Mouse (Mus musculus) liver, postnatal 0 days (tissue): ENCODE measurements around the gene Adgrl1. TPM values are rescaled to one million over a fixed set of nuclear protein-coding genes. Genes with fewer than 3 reads are reported as not detected.

ENCODE experiments used
- ATAC-seq: fragments of 200-750 bp; cut with Nextera tagmentation; 2 replicates; pipeline ENCODE4 v1.8.0; 2017; ENCODE audit warnings: mild to moderate bottlenecking, moderate library complexity
- DNase-seq: peaks from one replicate; pipeline ENCODE4 v3.0.0-alpha.2; 2016
- H3K27ac ChIP-seq: fragments of 300-500 bp; sonication (generic); 2 replicates; pipeline ENCODE4 v1.5.1; 2014; ENCODE audit warnings: antibody characterized with exemption, moderate library complexity, mild to moderate bottlenecking, low read depth
- H3K27me3 ChIP-seq: fragments of 300-500 bp; sonication (generic); 2 replicates; pipeline ENCODE4 v1.6.1; 2014; ENCODE audit warnings: low read length, control low read depth, mixed read lengths; ENCODE audit not compliant: insufficient read depth
- H3K36me3 ChIP-seq: fragments of 300-500 bp; sonication (generic); replicated peaks from 2 replicates; pipeline ENCODE4 v1.6.1; 2014; ENCODE audit warnings: mild to moderate bottlenecking, control low read depth, low read length, moderate library complexity, mixed read lengths; ENCODE audit not compliant: insufficient read depth
- H3K4me1 ChIP-seq: fragments of 300-500 bp; sonication (generic); 2 replicates; pipeline ENCODE4 v1.6.1; 2014; ENCODE audit warnings: antibody characterized with exemption, mild to moderate bottlenecking, control low read depth; ENCODE audit not compliant: insufficient read depth
- H3K4me2 ChIP-seq: fragments of 300-500 bp; sonication (generic); 2 replicates; pipeline ENCODE4 v1.6.1; 2014; ENCODE audit warnings: low read depth, mild to moderate bottlenecking, low read length, moderate library complexity, mixed read lengths
- H3K4me3 ChIP-seq: fragments of 300-500 bp; sonication (generic); 2 replicates; pipeline ENCODE4 v1.5.1; 2014; ENCODE audit warnings: low read depth, low read length
- H3K9ac ChIP-seq: fragments of 300-500 bp; sonication (generic); replicated peaks from 2 replicates; pipeline ENCODE4 v1.6.1; 2014; ENCODE audit warnings: mild to moderate bottlenecking, moderate library complexity
- H3K9me3 ChIP-seq: fragments of 300-500 bp; sonication (generic); 2 replicates; pipeline ENCODE4 v1.6.1; 2016; ENCODE audit warnings: mild to moderate bottlenecking, control low read depth, low read length, mixed read lengths
- CTCF ChIP-seq: sonication (generic); IDR thresholded peaks from 2 replicates; pipeline ENCODE4 v1.5.1; 2016; ENCODE audit warnings: antibody characterized with exemption, low read depth
- EP300 ChIP-seq: IDR thresholded peaks from 2 replicates; pipeline ENCODE4 v1.6.1; 2016; ENCODE audit warnings: antibody characterized with exemption, low read depth, mild to moderate bottlenecking
- WGBS: fragments of 180-500 bp; shearing (Covaris S2); extraction: QIAGEN DNeasy Blood & Tissue Kit; methylation state at CpG from one replicate; pipeline ENCODE4 v1.1.7; 2014; ENCODE audit not compliant: insufficient replicate concordance; 5-methylcytosine and 5-hydroxymethylcytosine counted together
- polyA plus RNA-seq: library from polyadenylated mRNA; unstranded; fragments of >200 nt; fragmentation: Nextera tagmentation; extraction: Ambion mirVana; gene quantifications from 2 replicates; pipeline ENCODE4 v1.2.1, GENCODE M21; 2015

Adgrl1 gene
- polyA plus RNA-seq, 1 experiment from 2014 or later = 0.96 TPM

DNA sequence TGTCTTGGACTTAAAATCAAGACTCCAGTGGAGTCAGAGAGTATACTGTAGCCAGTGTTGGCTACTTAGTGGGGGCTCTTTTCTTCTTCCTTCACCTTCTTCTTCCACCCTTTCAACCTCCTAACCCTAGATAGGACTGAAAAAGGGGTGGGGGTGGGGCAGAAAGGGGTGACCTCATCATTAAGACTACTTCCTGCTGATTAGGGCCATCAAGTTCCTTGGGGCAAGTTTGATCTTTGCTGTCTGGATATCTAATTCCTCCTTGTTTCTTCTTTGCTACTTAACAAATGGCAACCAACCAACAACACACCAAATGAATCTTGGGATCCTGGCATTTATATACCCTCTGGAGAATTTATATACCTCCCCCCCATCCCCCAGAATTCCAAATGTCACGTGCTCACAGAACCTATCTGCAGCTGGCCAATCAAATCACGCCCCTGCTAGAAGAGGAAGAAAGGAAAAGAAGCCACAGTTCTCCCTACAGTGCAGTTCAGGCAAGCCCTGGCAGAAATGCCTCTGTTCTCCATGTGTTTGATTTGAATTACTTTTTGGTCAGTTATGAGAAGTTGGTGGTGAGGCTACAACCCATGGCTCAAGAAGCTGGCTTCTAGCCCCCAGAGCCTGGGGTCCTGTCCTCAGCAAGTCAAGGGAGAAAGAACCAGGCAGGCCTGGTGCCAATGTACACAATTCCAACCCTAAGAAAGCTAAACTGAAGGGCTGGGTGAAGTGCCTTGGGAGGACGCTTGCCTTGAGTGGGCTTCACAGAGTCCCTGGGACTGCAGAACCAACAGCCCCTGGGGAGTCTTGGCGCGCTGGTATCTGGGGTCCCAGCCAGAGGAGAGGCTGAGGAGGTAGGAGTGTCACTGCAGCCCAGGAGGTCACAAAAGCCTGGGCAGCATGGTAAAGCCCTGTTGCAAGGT is 12.2 kb downstream of the Adgrl1 start:
- Histone ChIP-seq H3K9ac (no peak overlapping the region), H3K4me3 (no peak overlapping the region), H3K9me3 (no peaks in the 10 kb centered on the region), H3K36me3 (no peaks in the 10 kb centered on the region), H3K4me2 (no peak overlapping the region), H3K27ac (no peak overlapping the region), H3K27me3 (no peaks in the 10 kb centered on the region), H3K4me1 (peaks cover 6% of the 10 kb centered on the region; the same call in 1 of the 2 replicates)
- 68% methylated on average over 5 of the region's 5 CpGs for WGBS
- DNase-seq (no peak), ATAC-seq (no peak)
- TF ChIP-seq EP300 = no peak
- TF ChIP-seq CTCF = no peak

DNA sequence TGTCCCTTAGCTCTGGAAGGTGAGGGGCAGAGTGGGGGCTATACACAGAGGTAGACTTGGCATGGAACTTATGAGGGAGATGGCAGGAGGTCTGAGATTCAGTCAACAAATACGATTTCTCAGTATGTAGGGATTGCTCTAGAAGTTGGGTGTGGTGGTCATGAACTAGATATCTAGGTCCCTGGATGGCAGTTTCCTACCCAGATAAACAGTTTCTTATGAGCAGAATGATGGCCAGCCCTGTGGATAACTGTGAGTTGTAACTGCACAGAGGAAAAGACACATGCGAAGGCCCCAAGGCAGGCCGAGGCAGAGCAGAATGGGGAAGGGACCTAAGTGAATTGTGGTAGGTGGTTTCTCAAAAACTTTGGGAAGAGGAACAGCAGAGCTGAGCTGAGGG is 14.3 kb downstream of the Adgrl1 start:
- ATAC-seq = no peak
- 51% methylated on average over 3 of the region's 3 CpGs for WGBS

DNA sequence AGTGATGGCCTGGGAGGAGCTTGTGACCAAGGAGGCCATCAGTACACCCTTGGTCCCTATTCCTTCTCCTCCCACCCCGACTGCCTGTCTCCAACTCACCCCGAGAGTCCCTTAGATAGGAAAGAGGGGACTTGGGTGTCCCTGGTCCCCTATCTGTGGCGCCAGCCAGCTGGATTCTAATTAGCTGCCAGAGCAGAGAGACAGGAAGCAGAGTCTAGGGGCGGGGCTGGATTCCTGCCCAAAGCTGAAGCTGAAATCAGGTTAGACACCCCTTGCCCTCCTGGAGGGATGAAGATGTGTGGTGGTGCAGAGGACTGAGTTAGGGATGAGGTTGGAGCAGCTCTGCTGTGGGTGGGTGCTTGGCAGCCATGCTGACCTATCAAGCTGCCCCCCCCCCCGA is 15.0 kb downstream of the Adgrl1 start:
- TF ChIP-seq EP300 (no peak), CTCF (no peak)
- ATAC-seq = no peak
- no peak for DNase-seq
- Histone ChIP-seq H3K4me1 (peaks cover 6% of the 10 kb centered on the region; the same call in 1 of the 2 replicates), H3K27me3 (no peaks in the 10 kb centered on the region), H3K36me3 (no peaks in the 10 kb centered on the region), H3K4me3 (no peak overlapping the region), H3K4me2 (no peak overlapping the region), H3K27ac (no peak overlapping the region), H3K9me3 (no peaks in the 10 kb centered on the region), H3K9ac (no peak overlapping the region)
- WGBS = 34% methylated on average over 5 of the region's 5 CpGs

More for the DNA sequence above, 14.3 kb downstream of the Adgrl1 start:
- Histone ChIP-seq H3K27ac (no peak overlapping the region), H3K4me1 (peaks cover 6% of the 10 kb centered on the region; the same call in 1 of the 2 replicates), H3K9me3 (no peaks in the 10 kb centered on the region), H3K4me2 (no peak overlapping the region), H3K4me3 (no peak overlapping the region), H3K9ac (no peak overlapping the region), H3K36me3 (no peaks in the 10 kb centered on the region), H3K27me3 (no peaks in the 10 kb centered on the region)
- TF ChIP-seq CTCF (no peak), EP300 (no peak)
- DNase-seq = no peak

DNA sequence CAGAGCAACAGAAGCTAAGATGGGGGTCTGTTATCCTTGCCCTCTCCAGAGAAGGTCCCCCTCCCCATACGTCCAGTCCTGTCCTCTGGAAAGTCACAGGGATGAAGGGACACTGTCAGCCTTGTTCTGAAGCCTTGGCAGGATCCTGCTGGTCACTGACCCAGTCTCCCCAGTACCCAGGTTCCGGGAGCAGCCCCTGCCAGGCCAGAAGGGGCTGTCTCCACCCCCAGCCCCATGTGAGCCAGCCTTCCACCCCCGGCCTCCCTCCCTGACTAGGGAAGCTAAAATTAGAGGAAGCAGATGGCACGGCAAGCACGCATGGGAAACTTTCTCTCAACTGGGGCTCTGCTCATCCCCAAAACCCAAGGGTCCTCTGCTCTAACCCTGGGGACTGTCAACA is 16.1 kb downstream of the Adgrl1 start:
- no peaks in the 10 kb centered on the region for H3K27me3 ChIP-seq
- no peak overlapping the region for H3K27ac ChIP-seq
- peaks cover 6% of the 10 kb centered on the region; the same call in 1 of the 2 replicates for H3K4me1 ChIP-seq
- DNase-seq (no peak), ATAC-seq (no peak)
- no peaks in the 10 kb centered on the region for H3K36me3 ChIP-seq
- H3K4me2 ChIP-seq = no peak overlapping the region
- H3K4me3 ChIP-seq = no peak overlapping the region
- 57% methylated on average over 5 of the region's 5 CpGs for WGBS
- no peak overlapping the region for H3K9ac ChIP-seq
- no peaks in the 10 kb centered on the region for H3K9me3 ChIP-seq
- no peak for TF ChIP-seq CTCF
- no peak for TF ChIP-seq EP300

DNA sequence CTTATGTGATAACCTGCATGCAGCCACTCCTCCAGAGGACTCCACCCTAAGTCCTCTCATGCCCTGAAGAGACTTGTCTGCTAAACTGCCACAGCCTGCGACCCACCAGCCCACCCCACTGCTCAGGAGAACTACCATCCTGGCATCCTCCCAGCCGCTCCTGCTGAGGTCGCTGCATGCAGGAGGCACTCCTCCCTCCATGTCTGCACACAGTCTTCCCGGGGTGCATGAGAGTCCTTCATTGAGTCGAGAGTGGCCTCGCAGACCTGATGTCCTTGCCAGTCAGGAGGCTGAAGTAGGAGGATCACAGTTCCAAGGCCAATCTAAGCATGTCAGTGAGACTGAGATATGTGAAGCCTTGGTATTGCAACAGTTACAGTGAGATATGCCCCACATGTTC is 17.7 kb downstream of the Adgrl1 start:
- 66% methylated on average over 6 of the region's 6 CpGs for WGBS
- Histone ChIP-seq H3K4me1 (peaks cover 6% of the 10 kb centered on the region; the same call in 1 of the 2 replicates), H3K27me3 (no peaks in the 10 kb centered on the region), H3K9me3 (no peaks in the 10 kb centered on the region), H3K4me3 (no peak overlapping the region), H3K36me3 (no peaks in the 10 kb centered on the region), H3K4me2 (no peak overlapping the region), H3K27ac (no peak overlapping the region), H3K9ac (no peak overlapping the region)
- ATAC-seq = no peak
- TF ChIP-seq EP300 (no peak), CTCF (no peak)
- no peak for DNase-seq

DNA sequence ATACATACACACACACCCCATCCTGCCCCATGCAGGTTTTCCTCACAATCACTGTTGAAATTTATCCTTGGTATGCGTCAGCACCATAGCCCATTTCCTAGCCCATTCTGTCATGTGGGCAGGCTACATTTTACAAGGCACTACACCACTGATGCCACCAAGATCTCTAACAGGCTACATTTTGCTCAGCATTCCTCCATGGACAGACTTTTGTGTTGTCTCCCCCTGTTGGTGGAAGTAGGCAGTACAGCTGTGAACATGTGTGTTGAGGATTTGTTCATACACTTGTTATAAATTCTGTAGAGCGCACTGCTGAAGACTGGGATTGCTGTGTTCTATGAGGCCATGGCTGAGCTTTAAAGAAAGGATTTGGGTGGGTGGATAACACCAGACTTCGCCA is 21.7 kb downstream of the Adgrl1 start:
- H3K27me3 ChIP-seq = no peaks in the 10 kb centered on the region
- H3K4me2 ChIP-seq = no peak overlapping the region
- ATAC-seq (no peak), DNase-seq (peak; percentile 79)
- H3K27ac ChIP-seq = no peak overlapping the region
- H3K4me1 ChIP-seq = no peaks in the 10 kb centered on the region
- H3K9ac ChIP-seq = no peak overlapping the region
- H3K9me3 ChIP-seq = no peaks in the 10 kb centered on the region
- no peaks in the 10 kb centered on the region for H3K36me3 ChIP-seq
- H3K4me3 ChIP-seq = no peak overlapping the region
- TF ChIP-seq CTCF = peak; percentile 90
- TF ChIP-seq EP300 = no peak
- WGBS = 72% methylated on average over 3 of the region's 3 CpGs
